Mouse (Mus musculus) thymus, postnatal 25 days (tissue): ENCODE results near the gene Hist1h3i.
A peak's percentile ranks its signal among the peaks of the same experiment; 100 is the strongest.

Experiments used
- DNase-seq: peaks from one replicate; pipeline ENCODE4 v3.0.0; 2022

Hist1h3i gene

DNA sequence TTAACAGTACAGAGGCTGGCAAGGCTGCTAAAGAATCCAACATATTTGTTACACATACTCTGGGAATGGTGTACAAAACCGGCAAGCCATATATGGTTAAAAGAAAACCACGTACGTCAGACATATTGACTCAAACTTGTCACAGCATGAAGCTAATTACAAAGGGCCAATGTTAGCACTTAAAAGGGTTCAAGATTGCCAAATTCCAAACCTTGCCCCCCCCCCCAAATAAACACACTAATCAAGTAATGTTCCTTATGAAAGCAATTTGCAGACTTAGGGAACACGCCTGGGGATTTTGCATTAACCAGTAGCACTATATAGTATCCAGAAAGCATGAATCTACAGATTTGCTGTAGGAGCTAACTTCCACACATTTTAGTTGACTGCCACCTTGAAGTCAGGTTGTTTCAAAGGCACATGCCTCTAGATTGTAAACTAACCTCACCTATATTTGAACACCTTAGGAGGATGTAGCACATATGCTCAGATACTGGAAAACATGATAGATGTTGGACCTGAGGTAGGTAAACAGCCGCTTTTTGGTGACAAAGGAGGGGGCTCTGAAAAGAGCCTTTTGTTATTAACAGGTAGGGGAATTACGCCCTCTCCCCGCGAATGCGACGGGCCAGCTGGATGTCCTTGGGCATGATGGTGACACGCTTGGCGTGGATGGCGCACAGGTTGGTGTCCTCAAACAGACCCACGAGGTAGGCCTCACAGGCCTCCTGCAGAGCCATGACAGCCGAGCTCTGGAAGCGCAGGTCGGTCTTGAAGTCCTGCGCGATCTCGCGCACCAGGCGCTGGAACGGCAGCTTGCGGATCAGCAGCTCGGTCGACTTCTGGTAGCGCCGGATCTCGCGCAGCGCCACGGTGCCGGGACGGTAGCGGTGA, 562 bp downstream of the Hist1h3i start:
- peak; percentile 56 for DNase-seq

DNA sequence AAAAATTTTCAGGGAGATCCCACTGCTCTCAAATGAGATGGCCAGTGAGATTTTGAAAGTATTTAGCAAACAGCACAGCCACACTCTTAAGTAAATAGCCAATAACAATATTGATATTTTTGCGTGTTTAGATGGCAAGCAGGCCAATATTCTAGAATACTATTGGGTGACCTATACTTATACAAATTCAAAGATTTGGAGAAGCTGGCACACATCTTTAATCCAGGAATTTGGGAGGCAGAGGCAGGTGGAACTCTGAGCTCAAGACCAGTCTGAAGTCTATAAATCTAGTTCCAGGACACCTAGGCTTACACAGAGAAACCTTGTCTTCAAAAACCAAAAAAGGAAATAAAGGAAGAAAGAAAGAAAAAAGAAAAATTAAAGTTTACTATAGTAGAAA, 1.5 kb downstream of the Hist1h3i start:
- DNase-seq, result no peak

DNA sequence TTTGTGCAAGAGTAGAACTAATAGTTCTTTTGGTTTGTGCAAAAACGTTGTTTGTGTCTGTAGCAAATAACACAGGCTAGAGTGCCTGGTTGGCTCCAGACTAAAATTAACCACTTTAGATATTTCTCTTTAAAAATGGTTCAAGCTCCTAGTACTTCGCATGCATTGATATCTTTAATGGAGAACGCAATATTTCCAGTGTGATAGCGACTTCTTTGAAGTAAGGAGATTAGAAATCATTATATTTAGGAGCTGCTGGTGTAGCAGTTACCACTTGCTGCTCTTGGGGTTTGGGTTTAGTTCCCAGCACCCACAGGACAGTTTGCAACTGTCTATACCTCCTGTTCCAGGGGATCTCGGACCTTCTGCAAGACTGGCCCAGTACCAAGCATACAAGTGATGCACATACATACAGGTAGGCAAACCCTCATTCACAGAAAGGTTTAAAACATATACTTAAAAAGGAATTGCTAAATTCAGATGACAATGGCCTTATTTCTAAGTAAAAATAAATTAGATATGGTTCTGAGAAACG, 2.1 kb downstream of the Hist1h3i start:
- peak; percentile 15 for DNase-seq

DNA sequence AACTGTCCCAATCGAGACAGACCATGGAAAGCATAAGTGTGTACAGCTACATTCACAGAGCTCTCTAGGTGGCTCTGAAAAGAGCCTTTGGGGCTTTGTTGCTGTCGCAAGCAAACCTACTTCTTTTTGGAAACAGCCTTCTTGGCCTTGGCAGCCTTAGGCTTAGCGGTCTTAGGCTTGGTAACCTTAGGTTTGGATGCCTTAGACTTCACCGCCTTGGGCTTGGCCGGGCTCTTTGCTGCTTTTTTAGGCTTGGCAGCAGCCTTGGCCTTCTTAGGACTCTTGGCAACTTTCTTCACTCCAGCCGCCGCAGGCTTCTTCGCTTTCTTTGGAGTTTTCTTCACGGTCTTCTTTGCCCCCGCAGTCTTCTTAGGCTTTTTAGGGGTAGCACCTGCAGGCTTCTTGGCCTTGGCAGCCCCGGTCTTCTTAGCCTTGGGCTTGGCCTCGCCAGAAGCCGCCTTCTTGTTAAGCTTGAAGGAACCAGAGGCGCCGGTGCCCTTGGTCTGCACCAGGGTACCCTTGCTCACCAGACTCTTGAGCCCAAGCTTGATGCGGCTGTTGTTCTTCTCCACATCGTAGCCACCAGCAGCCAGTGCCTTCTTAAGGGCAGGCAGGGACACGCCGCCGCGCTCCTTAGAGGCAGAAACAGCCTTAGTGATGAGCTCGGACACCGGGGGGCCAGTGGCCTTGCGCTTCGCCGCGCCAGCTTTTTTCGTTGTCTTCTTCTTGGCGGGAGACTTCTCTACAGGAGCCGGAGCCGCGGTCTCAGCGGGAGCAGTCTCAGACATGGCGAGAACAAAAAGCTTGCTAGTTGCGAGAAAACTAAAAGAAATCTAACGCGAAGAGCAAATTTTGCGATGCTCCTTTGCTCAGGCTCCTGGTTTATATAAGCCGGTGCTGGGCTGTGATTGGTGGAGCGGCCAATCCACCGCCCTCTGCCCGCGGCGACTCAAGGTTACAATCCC, 3.1 kb downstream of the Hist1h3i start, which contains the start of gene Hist1h1b:
TSS of gene Hist1h1b (minus strand) at position 859 of the 965 bp plus-strand sequence.
- peak; percentile 84 for DNase-seq

DNA sequence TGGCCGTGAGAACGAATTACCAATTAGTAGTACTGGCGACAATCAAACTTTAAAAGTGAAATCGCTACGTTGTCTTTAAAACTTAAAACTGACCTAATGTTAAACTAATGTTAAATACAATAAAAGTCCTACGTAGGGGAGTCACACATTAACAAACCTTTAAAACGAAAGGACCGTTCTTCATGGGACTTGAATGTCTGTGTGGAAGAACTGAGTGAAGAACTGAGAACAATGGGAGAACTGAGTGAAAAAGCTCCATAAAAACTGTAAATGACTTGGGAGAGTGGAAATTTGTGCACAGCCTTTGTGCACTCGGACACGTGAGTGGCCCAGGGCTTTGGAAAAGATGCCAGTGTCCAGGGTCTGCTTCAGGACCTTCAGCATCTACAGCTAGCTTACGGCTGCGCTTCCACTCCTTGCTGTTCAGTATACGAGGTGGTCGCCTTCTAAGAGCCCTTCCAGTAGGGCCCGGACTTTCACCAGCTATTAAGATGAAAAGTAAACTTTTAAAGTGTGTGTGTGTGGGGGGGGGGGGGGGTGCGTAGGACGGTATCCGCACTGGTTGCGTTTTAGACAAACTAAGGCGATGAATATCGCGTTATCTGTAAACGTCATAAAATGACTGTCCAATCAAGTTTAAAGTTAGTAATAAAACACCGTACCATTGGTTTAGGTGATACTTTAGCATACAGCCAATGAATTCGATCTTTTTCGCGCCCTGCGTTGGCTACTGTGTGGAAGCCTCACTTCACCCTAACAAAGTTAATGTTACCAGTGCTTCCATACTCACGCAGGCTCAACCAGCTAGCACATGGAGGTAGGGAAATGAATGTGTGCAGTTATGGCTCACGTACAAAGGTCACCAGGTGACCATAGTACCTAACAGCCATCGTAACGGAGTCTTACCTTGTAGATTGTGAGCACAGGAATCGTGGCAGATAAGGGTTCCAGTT, 4.1 kb downstream of the Hist1h3i start:
- peak; percentile 76 for DNase-seq

DNA sequence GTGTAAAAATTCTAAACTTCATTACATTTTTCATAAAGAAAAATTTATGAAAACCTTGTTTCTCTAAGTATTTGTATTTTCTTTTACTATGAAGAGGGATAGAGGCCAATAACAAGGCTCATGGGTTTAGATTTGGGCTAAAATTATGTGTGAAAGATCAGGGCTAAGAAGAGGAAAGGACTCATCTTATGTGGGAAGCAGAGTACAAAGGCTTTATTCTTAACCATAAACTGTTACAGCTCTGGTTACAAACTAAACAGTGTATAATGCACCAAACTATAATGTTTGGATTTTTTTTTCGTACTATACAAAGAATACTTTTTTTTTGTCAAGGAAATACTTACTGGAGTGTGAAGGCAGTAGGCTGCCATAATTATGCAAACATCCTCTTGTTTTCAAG, 27.5 kb downstream of the Hist1h3i start:
- no peak for DNase-seq

DNA sequence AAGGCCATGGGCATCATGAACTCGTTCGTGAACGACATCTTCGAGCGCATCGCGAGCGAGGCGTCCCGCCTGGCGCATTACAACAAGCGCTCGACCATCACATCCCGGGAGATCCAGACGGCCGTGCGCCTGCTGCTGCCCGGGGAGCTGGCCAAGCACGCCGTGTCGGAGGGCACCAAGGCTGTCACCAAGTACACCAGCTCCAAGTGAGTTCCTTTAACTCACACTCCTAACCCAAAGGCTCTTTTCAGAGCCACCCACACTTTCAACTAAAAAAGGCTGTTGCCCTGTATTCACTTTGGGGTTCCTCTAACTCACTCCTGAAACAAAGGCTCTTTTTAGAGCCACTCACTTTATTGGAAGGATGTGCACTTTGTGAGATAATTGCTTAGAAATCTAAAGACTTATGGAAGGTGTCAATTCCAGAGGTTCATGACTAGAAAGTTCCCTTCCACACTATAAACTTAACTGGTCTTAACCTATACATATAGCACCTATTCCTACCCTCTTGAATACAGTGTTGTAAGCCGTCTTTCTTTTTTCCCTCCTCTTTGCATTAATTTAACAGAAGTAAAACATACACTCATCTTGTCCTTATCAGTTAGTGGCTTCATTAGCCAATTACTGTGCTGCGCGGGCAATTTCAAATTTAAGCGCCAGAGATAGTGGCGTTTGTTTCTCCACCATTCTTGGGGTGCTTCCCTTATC, 28.7 kb downstream of the Hist1h3i start:
- DNase-seq, result peak; percentile 34

DNA sequence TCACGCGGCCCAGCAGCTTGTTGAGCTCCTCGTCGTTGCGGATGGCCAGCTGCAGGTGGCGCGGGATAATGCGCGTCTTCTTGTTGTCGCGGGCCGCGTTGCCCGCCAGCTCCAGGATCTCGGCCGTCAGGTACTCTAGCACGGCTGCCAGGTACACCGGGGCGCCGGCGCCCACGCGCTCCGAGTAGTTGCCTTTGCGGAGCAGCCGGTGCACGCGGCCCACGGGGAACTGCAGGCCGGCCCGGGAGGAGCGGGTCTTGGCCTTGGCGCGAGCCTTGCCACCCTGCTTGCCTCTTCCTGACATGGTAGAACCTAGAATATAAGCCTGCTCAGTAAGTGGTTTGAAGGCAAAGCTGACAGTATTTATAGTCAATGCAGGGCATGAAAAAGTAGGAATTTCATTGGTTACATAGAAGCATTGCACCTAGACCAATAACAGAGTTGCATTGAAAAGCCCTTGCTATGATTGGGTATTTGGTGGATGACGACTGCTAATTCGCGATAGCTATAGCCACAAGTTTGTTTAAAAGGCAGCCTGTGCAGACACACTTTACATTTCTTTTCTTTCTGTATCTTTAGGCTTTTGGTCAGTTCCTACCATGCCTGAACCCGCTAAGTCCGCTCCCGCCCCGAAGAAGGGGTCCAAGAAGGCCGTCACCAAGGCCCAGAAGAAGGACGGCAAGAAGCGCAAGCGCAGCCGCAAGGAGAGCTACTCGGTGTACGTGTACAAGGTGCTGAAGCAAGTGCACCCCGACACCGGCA, 29.5 kb downstream of the Hist1h3i start, which contains the start of the genes Hist1h2ak and Hist1h2bn:
TSS of gene Hist1h2ak (minus strand) at position 304 of the 762 bp plus-strand sequence.
TSS of gene Hist1h2bn (plus strand) at position 600 of the 762 bp plus-strand sequence.
- peak; percentile 79 for DNase-seq

DNA sequence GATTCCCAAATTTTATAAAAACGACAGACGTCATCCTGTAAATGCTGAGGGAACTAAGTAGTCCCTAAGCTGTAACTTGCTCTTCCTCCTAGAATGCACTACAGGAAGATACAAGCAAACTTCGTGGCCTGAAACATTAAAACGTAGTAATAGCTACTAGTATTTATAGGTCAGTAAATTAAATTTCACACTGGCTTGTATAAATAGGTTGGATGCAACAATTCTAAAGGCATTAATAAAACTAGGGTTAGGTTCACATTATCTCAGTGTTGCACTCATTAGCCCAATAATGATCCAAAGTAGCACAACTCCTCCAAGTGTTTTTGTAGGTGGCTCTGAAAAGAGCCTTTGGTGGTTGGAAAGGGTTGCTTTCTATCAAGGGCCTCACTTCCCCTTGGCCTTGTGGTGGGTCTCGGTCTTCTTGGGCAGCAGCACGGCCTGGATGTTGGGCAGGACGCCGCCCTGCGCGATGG, 30.1 kb downstream of the Hist1h3i start:
- DNase-seq, result no peak

DNA sequence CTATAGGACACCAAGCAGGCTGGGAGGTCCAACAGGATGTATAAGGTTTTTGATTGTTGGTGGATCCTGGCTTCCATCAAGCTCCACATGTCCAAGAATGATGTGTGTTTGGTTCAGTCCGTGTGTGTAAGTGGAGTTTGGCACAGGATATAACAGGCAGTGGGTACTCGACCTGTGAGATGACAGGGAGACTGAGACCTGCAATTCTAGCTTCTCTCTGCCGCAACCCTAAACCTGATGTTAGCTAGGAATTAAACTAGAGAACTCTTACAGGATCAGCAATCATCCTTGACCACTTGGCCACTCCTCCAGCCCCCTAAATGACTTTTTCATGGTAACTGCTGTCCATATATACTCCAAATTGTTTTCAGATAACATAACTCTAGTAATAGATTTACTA, 30.8 kb downstream of the Hist1h3i start:
- peak; percentile 16 for DNase-seq

DNA sequence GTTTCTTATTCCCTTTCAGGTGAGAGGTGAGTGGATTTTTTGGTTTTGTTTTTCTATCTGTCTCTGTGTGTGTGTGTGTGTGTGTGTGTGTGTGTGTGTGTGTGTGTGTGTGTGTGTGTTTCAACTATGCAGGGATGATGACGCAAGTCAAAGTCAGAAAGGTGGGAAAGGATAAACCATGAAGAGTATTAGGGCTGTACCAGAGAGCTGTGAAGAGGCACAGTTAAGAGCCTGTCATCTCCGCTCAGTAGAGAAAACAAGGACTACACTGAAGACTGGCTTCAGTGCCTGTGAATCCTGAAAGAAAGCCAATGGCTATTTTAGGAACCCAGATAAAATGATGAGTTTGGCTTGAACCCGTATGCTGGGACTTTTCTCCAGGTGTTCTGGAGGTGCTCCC, 31.3 kb downstream of the Hist1h3i start:
- no peak for DNase-seq

DNA sequence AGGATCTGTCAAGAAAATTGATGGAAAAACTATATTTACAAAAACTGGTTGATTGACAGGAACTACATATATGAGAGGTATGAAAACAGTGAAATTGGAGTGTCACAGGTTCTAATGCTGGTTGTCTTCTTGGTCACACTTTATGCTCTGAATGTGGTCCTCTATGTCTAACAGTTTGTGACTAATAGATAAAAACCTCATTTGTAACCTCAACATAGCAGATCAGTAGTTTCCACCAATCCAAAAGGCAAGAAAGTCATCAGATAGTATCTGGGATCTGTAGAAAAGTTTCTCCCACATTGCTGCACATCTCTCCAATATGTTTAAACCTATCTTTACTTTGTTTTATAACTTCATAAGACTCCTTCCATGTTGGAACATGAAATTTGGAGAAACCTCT, 31.8 kb downstream of the Hist1h3i start:
- DNase-seq, result no peak

DNA sequence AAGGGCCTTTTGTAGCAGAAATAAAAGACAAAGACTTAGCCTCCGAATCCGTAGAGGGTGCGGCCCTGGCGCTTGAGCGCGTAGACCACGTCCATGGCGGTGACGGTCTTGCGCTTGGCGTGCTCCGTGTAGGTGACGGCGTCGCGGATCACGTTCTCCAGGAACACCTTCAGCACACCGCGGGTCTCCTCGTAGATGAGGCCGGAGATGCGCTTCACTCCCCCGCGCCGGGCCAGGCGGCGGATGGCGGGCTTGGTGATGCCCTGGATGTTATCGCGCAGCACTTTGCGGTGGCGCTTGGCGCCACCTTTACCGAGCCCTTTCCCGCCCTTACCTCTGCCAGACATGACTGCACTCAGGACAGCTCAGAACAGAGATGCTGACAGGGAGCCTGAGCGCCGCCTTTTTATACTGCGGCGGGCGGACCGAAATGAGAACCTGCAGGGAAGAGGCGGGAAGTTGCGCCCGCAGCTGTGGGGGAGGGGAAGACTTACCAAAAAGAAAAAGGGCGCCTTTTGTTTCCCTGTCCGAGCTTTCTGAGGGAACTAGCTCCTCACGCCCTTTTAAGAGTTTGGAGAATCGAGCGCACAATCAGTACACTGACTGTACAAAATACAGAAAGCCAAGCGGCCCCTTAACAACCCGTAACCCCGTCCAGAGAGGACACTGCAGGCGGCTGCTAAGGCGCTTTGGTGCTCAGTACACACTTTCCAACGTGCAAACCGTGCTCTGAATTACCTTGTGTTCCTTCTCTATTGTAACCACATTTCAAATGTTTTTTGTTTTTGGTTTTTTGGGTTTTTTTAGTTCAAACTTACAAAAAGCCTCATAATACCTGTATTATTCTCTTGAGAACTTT, 32.8 kb downstream of the Hist1h3i start, which contains the start of gene Hist1h4k:
TSS of gene Hist1h4k (minus strand) at position 347 of the 859 bp plus-strand sequence.
- DNase-seq, result peak; percentile 98

DNA sequence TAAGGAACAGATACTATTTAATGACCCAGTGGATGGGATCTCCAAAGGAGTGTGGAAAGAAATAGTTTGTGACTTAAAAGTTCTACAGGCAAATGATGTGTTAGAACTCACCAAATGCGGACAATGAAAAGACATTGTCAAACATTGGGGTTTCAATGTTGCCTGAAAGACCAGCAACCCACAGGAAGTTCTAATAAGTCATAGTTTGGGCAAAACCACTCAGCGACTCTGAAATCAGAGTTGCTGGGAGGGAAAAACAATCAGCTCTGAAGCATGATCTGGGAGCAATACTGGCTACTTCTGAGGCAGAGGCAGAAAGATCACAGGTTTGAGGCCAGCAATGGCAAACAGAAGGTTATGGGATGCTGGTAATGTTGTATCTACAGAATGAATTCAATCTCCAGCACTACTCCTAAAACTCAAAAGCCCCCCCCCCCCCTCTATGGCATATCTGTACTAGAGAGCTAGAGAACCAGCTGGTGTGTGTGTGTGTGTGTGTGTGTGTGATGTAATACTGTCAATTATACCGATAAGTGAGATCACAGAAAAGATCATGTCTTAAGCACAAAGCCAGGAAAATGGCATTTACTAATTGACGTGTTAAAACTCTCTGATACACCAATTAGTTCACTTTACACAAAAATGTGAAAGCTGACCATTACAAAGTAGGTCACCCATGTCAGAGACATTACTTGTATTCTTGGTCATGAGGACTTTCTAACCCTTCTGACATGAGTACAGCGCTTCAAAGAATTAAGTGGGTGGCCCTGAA, 33.6 kb downstream of the Hist1h3i start:
- DNase-seq, result no peak

DNA sequence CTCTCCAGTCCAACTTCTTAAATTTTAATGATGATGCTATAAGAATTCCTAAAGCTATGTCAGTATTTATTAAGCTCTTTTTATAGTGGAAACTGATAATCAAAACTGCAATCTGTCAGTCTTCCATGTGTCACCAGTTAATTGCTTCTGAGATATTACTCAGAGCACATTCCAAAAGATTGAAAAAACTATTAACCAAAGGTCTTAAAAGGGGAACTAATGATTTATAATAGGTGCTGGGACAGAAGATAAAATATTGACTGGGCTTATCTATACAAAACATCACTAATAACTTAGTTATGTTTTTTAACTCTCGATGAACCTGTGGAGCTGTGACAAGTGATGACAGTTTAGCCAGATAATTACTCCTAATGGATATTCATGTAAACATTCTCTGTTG, 38.2 kb downstream of the Hist1h3i start:
- DNase-seq, result no peak

DNA sequence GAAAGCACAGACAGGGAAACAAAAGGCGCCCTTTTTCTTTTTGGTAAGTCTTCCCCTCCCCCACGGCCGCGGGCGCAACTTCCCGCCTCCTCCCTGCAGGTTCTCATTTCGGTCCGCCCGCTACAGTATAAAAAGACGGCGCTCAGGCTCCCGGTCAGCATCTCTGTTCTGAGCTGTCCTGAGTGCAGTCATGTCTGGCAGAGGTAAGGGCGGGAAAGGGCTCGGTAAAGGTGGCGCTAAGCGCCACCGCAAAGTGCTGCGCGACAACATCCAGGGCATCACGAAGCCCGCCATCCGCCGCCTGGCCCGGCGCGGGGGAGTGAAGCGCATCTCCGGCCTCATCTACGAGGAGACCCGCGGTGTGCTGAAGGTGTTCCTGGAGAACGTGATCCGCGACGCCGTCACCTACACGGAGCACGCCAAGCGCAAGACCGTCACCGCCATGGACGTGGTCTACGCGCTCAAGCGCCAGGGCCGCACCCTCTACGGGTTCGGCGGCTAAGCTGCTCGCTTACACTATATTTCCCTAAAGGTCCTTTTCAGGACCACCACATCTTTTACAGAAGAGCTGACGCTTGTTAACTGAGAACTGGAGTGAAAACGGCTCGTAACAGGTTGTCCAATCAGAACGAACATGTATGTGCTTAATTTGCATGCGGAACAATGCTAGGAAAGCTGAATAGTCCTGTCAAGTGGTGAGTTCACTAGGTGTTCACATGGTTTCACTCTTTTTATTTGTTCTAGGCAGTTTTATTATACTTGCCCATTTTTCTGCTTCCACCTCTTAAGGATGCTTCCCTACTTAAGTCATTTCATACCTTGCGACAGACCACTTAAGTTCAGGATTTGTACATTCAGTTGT, 48.0 kb downstream of the Hist1h3i start, which contains the start of gene Hist1h4j:
TSS of gene Hist1h4j (plus strand) at position 159 of the 862 bp plus-strand sequence.
- DNase-seq, result peak; percentile 88
